Mouse (Mus musculus) gastrocnemius, adult 2 months (tissue): ENCODE measurements around the gene Scly. TPM values are rescaled to one million over a fixed set of nuclear protein-coding genes. Genes with fewer than 3 reads are reported as not detected.

Source experiments
- DNase-seq: peaks from one replicate; pipeline ENCODE4 v3.0.0; 2022
- H3K27ac ChIP-seq: fragments of 200-600 bp; 2 replicates; pipeline ENCODE4 v1.8.1; 2022; ENCODE audit warnings: mild to moderate bottlenecking
- H3K4me3 ChIP-seq: fragments of 200-600 bp; 2 replicates; pipeline ENCODE4 v1.8.1; 2022; ENCODE audit warnings: mild to moderate bottlenecking, moderate library complexity
- CTCF ChIP-seq: fragments of 200-600 bp; IDR thresholded peaks from 2 replicates; pipeline ENCODE4 v1.8.1; 2022; ENCODE audit warnings: antibody characterized with exemption, mild to moderate bottlenecking, moderate library complexity
- intact Hi-C: fragments of 180-260 bp; cut with DNase I; formaldehyde crosslinking; loops from one replicate; pipeline ENCODE4 v1.15.1; 2025
- long read RNA-seq, 2 experiments: library from polyadenylated mRNA; stranded (forward); transcript quantifications; one replicate each; pipeline ENCODE4 v2.0.0; 2021
- total RNA-seq, 2 experiments: library from RNA; stranded (reverse); gene quantifications; 2 replicates each; pipeline ENCODE4 v1.2.3; 2021

Scly gene
- 10 to 100 TPM in 1 of 2 experiments, 1 to 10 TPM in 1; 8.1 to 11.5 TPM for total RNA-seq
- long read RNA-seq, experiment 1, partial matches to known transcripts = 0 of 7 reads
- long read RNA-seq, experiment 1, other reads (novel, unspliced or antisense) = 4 of 7 reads
- long read RNA-seq, experiment 2, partial matches to known transcripts = 0 of 4 reads
- long read RNA-seq, experiment 2, other reads (novel, unspliced or antisense) = 1 of 4 reads

DNA sequence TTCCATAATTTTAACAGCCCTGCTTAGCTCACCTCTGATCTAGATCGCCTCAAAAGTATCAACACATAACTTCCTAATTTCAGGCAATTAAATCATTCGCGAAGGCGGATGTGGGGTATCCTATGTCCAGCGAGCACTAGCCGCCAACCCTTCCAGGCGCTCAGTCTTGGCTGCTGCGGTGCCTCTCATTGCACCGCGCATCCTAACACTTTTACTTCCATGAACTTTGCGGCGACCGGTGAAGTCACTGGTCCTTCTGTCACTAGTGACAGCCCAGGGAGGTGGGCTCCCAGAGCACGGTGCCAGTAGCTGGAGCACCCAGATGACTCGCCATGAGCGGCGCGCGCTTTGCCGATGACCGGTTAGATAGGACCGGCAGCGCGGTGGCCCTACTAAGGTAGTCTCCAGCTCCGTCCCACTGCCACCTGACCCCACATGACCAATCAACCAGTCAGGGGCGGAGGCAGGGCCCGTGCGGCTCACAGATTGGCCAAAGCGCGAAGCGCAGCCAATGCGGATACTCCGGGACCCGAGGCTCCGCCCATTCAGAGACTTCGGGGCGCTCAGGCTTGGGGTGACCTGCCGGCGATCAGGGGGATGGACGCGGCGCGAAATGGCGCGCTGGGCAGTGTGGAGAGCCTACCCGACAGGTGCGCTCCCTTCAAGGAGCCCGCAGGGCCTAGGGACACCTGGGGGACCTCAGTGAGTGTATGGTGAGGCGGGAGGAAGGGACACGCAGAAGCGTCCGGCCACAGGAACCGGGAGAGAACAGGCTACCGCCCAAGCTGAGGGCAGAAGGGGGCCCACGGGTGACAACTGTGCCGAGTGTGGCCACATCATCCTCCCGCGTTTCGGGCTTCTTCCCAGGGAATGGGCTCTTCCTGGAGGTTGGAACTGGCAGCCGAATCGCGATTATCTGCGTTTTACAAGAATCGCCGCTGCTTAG lies at the start of gene Scly:
Scly (plus strand) TSS at position 540 of the 946 bp plus-strand sequence.
- peak; percentile 97 for DNase-seq
- TF ChIP-seq CTCF = no peak
- intact Hi-C loops = no loop called here
- peak within 1 kb of the TSS; percentile 90 for H3K4me3 ChIP-seq
- H3K27ac ChIP-seq = peak within 1 kb of the TSS; percentile 92

GRCm38 (mm10) chr1:91248970-91249369 lies 49.2 kb upstream of the Scly start:
- Histone ChIP-seq H3K27ac (no peak overlapping the region), H3K4me3 (no peak overlapping the region)
- no peak for TF ChIP-seq CTCF
- DNase-seq = no peak
- intact Hi-C loops = no loop called here

- peak; percentile 95 for DNase-seq
- peak; percentile 41 for TF ChIP-seq CTCF
- H3K4me3 ChIP-seq = peak within 1 kb of the TSS; percentile 84
- intact Hi-C loops = loop anchor here (10.0 kb wide), 1 partner anchor 135 kb away; no protein-coding TSS in a partner anchor
- H3K27ac ChIP-seq = peak within 1 kb of the TSS; percentile 97
These were observed 48.3 kb upstream of the Scly start, which contains the start of gene Ube2f for GRCm38 (mm10) chr1:91249564-91250414. Gene Ube2f, plus strand, starts transcription at chr1:91250304.

GRCm38 (mm10) chr1:91250415-91251147 lies 47.6 kb upstream of the Scly start:
- Histone ChIP-seq H3K4me3 (peak overlapping the region; percentile 84), H3K27ac (peak overlapping the region; percentile 97)
- TF ChIP-seq CTCF = no peak
- intact Hi-C loops = loop anchor here (10.0 kb wide), 1 partner anchor 134 kb away; no protein-coding TSS in a partner anchor
- DNase-seq = no peak

DNA sequence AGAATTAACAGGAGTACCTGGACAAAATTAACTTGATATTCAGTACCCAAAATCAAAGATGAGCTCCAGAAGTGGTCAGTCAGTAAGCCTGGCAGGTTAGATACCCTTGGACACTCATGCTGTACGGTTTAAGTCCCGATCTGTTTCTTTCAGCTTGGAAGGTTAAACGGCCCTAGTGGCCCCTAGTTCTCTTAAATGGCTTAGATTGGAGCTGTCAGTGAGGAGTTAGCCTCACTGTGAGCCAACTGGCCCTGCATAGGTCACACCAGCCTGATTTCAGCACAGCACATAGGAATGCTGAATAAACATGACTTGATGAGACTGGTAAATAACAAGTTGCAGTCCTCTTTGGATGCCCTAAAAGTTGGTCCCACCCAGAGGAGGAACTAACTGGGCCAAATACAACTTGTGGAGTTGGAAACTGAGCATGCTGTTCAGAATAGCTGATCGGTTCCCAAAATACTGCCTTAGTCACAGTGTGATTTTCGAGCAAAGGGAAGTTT lies 46.9 kb upstream of the Scly start:
- no peak for DNase-seq
- TF ChIP-seq CTCF = no peak
- intact Hi-C loops = loop anchor here (10.0 kb wide), 1 partner anchor 134 kb away; no protein-coding TSS in a partner anchor
- Histone ChIP-seq H3K4me3 (peak overlapping the region; percentile 84), H3K27ac (peak overlapping the region; percentile 97)

DNA sequence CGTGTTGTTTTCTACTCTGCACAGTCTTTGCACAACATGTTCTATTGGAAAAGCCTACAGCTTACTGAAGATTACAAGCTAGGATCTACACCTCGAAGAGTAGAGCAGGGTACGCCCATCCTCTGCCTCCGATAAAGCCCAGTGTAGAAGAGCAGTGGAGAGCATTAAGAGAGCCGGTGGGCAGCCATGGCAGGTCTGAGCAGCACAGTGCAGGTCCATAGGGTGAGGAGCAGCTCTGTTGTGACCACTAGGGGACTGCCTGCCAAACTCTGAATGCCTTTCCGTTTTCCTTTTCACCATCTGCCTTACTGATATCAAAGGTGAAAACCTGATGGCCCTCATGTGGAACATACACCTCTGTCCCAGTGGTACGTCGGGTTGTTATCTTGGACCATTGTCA lies 46.2 kb upstream of the Scly start:
- intact Hi-C loops = loop anchor here (10.0 kb wide), 1 partner anchor 133 kb away; no protein-coding TSS in a partner anchor
- H3K27ac ChIP-seq = peak overlapping the region; percentile 97
- no peak for DNase-seq
- peak overlapping the region; percentile 84 for H3K4me3 ChIP-seq
- peak; percentile 33 for TF ChIP-seq CTCF

- no peak for TF ChIP-seq CTCF
- intact Hi-C loops = loop anchor here (10.0 kb wide), 1 partner anchor 127 kb away; no protein-coding TSS in a partner anchor
- DNase-seq = no peak
- H3K4me3 ChIP-seq = no peak overlapping the region
- no peak overlapping the region; the same call in 1 of the 2 replicates for H3K27ac ChIP-seq
These were observed 40.2 kb upstream of the Scly start for GRCm38 (mm10) chr1:91257918-91258317.

DNA sequence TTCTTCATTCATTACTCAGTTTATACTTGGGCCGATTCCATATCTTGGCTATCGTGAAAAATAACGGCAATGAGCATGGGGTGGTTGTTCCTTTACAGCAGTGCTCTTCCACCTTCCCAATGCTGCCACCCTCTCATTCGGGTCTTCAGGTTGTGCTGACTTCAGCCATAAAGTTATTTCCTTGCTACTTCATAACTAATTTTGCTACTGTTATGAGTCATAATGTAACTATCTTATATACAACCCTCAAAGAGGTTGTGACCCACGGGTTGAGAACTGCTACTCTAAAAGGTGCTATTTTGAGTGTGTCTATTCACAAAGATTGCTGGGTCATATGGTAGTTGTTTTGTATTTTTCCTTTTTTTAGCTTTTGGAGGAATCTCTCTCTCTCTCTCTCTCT lies 38.3 kb upstream of the Scly start:
- Histone ChIP-seq H3K27ac (no peak overlapping the region), H3K4me3 (no peak overlapping the region)
- no peak for TF ChIP-seq CTCF
- intact Hi-C loops = loop anchor here (10.0 kb wide), 1 partner anchor 125 kb away; no protein-coding TSS in a partner anchor
- no peak for DNase-seq

- TF ChIP-seq CTCF = no peak
- intact Hi-C loops = no loop called here
- Histone ChIP-seq H3K27ac (no peak overlapping the region), H3K4me3 (no peak overlapping the region)
- DNase-seq = no peak
These were observed 35.6 kb upstream of the Scly start for GRCm38 (mm10) chr1:91262508-91262907.

DNA sequence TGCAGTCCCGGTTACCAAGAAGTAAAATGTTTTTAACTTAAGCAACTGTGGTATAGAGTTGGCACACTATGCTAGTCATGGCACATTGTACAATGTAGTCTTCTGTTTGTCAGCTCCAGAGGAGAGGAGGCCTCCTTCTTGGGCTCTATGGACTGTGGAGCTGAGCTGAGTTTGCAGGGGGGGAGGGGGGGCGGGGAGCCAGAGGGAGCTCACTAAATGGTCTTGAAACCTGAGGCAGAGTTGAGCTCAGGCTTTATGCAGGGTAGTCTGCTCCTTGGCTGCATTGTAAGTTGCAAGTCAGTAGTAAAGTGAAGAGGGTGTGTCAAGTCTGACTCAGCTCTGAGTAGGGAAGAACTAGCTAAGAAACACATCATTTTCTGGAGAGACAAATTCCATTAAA lies 25.9 kb upstream of the Scly start:
- no peak for TF ChIP-seq CTCF
- intact Hi-C loops = no loop called here
- H3K27ac ChIP-seq = peak overlapping the region; percentile 70

DNA sequence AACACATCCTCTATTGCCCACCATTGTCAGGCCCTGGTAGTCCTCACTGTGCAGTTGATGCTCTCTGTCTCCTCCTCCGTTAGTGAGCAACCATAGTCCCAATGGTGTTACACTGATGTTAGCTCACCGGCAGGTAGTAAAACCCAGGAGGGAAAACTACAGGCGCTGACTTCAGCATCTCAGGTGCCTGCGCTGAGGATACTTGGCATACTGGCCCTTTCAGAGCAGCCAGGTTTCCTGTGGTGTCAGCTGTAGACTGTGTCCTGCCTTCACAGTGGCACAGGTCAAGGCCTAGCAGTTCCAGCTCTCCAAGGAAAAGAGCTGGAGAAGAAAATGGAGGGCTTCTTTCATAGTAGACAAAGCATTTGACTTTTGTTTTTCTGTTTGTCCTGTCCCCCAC lies 21.6 kb upstream of the Scly start:
- intact Hi-C loops = no loop called here
- Histone ChIP-seq H3K27ac (peak overlapping the region; percentile 49), H3K4me3 (no peak overlapping the region)
- no peak for DNase-seq
- TF ChIP-seq CTCF = no peak

More for the DNA sequence above, 25.9 kb upstream of the Scly start:
- H3K4me3 ChIP-seq = no peak overlapping the region
- no peak for DNase-seq
